Mouse (Mus musculus) lung, adult 2 months (tissue): ENCODE results near the gene Arhgdib.

Source experiments
- CTCF ChIP-seq: fragments of 200-500 bp; IDR thresholded peaks from 2 replicates; pipeline ENCODE4 v1.5.1; 2011; ENCODE audit warnings: mild to moderate bottlenecking, low read length, control low read depth; ENCODE audit not compliant: insufficient read depth
- POLR2A ChIP-seq: fragments of 200-500 bp; IDR thresholded peaks from 2 replicates; pipeline ENCODE4 v1.6.1; 2011; ENCODE audit warnings: low read depth, mild to moderate bottlenecking, control low read depth, low read length, borderline replicate concordance; ENCODE audit errors: extremely low read depth

DNA sequence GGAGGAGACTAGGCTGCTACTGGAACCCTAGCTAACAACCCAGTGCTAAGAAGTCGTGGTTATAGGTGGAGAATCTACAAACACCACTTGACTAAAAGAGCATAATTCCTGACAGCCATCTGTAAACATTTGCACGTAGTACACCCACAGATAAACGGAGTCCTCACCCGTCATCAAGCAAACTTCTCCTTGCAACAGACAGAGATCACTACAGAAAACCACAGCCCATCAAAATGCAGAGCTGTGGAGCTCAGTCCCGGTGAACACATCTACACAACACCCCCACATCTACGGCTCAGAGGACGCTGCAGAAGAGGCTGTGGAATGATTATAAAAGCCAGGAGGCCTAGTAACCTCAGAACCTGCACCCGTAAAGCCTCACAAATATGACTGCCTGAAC, 2.8 kb upstream of the Arhgdib start:
- no peak for TF ChIP-seq CTCF
- no peak for TF ChIP-seq POLR2A
